Mouse (Mus musculus) ovary, adult 18-20 months (tissue): Measurements from ENCODE around the gene Arl6ip5.
"Not testable (repeated sequence)": the region's sequence is repeated elsewhere in the genome, so short reads cannot be mapped to it uniquely, and the experiment has no call there.

ENCODE experiments used
- DNase-seq: peaks from one replicate; pipeline ENCODE4 v3.0.0; 2022; ENCODE audit warnings: low spot score, mixed read lengths

Arl6ip5 gene

DNA sequence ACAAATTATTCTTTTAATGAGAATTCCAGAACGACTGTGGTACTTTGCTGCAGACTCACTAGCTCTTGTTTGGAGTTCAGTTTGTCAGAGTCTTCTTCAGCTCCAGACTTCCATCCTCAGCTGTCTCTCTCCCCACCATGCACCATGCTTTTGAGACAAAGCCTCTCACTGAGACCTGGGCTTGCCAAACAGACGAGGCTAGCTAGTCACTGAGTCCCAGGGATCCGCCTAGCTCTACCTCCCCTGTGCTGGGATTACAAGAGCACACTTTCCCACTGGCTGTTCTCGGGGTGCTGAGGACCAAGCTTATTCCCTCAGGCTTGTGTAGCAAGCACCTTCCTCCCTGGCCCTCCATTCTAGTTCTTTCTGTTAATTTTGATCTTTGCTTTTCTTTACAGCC, 13.1 kb downstream of the Arl6ip5 start:
- DNase-seq: no peak

DNA sequence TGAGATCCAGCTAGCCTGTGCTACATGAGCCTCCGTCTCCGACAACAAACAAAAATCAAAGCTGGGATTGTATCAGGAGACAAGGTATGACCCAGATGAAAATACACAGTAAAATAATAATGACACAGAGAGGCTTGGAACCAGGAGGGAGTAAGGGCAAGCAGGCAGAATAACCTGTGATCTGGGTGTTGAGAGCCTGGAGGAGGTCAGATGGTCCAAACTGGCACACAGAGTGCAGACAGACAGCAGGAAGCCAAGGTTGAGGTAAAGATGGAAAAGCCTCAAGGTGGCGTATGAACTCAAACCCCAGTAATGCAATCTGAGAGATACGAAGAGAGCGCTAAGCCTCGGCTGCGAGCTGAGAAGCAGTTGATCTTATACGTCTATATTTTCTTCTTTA, 14.0 kb downstream of the Arl6ip5 start:
- DNase-seq: no peak

DNA sequence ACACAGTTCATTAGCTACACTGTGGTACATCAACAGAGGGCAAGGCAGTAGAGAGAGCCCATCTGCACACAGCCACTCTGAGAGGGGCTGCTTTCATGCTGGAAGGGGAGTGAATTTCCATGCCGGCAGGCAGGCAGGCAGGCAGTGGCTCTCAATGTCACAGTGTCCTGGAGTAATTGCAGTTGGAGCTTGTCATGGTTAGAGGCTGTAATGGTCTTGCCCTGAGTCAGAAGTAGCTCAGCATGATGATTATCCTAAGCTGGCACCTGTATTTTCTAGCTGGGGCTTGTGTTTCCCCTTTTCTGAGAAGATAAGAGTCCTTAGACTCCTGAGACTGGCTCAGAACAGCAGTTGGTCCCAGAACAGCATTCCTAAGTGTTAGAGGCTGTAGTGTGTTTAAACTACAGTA, 15.6 kb downstream of the Arl6ip5 start:
- no peak for DNase-seq

DNA sequence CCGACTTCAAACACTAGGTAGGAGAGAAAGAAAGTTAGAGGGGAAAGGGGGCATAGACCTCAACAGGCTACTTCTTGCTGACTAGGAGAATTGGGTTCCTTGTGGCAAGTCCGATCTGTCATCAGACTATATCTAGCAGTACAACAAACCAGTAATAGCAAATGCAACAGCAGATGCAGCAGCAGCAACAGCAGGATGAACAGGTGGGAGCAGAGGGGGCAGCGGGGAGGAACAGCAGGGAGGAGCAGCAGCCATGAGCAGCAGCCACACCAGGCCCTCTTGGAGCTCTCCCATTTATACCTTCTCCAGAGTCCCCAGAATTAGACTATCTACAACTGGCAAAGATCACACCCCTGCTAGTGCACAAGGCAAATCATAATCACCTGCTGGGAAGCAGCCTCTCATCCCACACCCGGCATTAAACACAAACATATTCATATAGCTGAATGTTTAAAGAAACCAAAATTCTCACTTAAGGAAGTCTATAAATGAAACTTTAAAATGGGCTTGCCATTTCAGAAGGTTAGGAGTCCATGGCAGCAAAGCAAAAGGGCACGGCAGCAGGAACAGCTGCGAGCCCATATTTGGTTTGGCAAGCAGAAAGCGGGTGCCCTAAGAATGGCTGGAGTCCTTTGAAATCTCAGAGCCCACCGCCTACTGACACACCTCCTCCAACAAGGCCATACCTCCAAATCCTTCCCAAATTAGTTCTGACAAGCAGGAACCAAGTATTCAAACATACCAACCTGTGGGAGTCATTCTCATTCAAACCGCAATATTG, 16.8 kb downstream of the Arl6ip5 start:
- no peak for DNase-seq

DNA sequence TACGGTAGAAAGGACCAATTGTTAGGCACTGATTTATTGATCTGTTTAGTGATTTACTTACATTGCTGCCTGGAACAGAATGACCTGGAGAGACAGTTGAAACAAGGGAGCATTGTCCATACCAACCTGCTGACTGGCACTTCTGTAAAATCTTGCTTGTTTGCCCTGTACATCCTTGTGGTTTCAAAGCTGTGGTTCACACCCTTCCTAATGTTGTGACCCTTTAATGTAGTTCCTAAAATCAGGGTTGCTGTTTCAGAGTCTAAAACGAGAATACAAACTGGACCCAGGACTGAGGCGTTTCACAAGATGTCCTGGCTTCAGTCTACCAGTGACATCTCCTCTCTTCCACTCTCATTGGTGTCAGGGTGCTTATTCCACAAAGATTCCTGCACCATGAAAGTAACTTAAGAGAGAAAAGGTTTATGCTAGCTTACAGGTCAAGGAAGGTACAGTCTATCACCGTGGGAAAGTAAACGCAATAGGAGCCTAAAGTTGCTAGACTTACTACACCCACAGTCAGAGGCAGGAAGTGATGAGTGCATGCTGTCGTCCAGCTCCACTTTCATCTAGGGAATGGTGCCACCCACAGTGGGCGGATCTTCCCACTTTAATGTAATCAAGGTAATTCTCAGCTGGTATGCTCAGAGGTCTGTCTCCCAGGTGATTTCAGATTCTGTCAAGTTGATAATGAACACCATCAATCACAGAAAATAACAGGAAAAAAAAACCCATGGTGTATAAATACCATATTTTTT, 24.6 kb downstream of the Arl6ip5 start:
- DNase-seq: no peak

DNA sequence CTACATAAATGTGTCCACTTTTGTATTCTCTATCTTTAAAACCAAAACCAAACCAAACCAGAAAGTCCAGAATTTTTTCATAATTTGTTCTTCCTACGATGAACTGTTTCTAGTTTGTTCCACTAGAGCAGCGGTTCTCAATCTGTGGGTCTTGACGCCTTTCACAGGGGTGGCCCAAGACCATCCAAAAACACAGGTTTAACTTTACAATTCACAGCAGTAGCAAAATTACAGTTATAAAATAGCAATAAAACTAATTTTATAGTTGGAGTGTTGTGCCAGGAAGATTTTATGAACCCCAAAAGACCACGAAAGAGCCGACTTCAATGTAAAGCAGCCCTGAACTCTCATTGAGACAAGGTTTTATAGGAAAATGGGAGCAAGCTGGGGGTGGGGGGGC, 25.6 kb downstream of the Arl6ip5 start:
- DNase-seq: no peak

DNA sequence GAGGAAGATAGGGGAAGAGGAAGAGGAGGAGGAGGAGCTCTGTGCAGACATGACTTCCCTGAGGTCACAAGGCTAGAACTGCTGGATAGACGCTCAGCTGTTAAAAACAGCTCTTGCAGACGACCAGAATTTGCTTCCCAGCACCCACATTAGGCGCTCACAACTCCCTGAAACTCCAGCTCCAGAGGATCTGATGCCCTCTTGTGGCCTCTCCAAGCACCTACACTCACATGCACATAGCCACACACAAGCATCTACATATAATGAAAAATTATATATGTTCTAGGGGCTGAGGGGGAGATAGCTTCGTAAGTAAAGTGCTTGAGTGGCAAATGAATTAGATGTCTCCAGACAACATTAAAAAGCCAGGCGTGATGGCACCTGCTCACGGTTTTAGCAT, 28.9 kb downstream of the Arl6ip5 start:
- DNase-seq: no peak

DNA sequence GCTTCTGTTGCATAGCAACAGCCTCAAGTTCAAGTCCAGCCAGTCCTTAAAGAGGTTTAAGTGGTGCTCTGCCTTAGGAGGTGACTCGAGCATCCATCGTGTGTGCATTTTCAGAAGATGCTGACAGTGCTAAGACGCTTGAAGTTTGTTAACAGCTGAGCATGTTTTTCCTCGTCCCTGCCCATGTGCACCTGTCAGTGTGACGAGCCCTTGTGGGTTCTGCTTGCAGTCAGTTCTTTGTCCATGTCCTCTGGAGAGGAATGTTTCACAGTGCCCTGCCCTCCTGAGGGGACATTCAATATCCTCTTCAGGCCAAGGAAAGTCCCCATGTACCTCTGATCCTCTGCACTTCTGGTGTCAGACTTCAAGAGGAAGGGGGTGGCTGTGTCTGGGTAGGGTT, 29.6 kb downstream of the Arl6ip5 start:
- no peak for DNase-seq

DNA sequence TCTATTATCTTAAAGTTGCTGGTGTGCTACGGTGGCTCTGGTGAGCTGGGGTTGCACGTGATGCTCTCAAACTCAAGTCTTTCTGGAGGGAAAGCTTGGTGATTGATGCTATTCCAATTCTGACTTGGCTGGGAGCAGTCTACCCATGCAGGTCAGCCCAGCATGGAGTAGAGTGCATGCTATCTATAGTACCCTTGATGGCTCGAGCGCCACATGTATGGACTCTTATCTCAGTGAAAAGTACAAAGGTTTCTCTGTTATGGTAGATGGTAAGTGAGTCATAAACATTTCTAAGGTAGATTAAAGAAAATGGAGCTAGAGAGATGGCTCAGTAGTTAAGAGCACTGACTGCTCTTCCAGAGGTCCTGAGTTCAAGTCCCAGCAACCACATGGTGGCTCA, 32.0 kb downstream of the Arl6ip5 start:
- no peak for DNase-seq

DNA sequence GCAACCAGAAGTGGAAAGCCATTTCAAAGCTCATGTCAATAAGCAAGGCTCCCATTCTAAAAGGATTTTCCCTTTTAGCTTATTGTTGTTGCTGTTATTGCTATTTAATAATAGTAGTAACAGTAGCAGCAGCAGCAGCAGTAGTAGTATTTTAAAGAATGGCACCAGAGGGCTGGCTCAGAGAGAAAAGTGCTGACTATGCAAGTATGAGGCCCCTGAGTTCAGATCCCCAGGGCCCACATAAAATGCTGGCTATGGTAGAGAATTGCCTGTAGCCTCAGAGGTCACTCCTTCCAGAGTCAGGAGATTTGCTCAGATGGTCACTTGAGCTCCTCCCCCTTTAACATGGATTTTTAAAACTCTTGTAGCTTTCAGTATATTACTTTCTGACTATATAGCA, 34.7 kb downstream of the Arl6ip5 start:
- DNase-seq: no peak

DNA sequence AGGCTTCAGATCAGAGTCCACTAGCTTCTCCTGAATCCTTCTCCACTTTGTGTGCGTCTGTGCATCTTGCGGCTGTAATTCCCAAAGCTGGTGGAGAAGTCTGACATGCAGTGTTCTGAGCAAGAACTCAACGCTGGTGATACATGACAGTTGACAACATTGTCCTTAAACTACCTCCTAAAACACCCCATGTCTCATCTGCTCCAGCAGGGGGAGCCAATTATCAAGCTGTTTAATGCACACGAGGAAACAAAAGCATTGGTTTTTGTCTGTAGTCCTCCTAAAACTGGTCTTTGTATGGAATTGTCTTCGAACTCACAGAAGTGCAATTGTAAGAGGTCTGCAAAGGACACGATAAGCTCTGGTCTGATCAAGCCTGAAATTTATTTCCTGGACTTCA, 40.5 kb downstream of the Arl6ip5 start:
- DNase-seq: peak; percentile 19

DNA sequence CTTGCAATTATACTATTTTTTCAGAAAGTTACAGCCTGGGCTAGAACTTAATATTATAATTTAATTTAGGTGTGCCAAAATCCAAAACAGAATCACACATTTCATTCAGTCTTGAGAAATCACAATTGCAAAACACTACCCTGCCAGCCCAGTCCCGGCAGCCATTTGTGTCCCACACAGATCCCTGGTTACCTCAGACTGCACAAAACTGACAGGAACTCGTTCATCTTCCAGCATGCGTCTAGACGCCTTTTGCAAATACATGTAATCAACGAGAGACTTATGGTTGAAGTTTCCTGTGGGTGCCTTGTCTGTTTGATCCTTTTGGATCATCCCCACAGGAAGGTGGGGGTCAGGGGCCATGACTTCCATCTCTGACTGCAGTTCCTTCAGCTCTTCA, 41.6 kb downstream of the Arl6ip5 start:
- no peak for DNase-seq

DNA sequence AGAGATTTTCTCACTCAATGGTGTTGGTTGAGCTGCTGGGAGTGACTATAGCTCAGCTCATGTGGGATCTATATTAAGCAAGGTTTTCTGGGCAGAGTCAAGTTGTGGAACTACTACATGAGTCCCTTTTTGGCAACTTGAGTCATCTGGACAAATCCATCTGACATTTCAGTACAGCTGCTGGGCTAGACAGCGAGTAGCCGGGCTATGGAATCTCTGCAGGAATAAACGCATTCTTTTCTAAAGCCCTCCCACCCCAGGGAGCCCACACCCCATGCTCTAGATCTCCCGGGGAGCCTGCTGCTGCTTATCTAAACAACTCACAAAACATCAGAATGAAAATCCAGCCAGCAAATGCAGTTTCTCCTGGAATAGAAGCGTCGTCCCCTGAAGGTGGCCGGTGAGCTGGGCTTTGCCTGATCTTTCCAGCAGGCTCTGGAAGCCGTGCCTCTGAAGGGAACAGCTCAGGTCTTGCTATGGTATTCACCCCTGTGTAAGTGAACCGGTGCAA, 42.3 kb downstream of the Arl6ip5 start, which contains the start of gene Lmod3:
Lmod3 (minus strand) TSS at position 49 of the 511 bp plus-strand sequence.
- DNase-seq: no peak

DNA sequence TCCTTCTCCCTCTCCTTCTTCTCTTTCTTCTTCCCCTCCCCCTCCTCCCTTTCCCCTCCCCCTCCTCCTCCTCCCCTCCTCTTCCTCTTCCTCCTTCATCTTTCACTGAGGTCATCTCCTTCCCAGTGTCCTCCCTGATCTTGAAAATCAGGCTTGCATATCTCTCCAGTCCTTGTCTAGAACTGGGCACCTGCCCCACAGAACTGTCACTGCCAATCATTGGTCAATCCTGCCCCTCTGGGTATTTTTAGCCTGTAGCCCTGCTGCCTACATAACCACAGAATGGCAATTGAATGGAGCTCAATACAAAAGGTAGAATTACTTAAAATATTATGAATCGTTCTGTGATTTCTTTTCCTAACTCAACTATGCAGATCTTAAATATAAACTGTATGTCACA, 48.0 kb downstream of the Arl6ip5 start:
- no peak for DNase-seq

DNA sequence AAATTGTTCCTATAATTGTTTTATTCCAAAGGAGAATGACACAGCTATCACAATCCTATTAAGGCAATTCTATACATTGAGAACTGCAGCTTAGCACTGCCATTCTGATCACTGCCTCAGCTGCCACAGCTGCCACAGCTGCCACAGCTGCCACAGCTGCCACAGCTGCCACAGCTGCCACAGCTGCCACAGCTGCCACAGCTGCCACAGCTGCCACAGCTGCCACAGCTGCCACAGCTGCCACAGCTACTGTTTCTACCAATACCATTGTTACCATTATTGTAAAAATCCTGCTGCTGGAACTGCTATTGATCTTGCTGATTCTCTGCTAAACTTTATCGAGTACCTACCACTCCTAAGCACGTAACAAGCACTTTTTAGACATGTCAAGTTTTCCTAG, 49.4 kb downstream of the Arl6ip5 start:
- not testable (repeated sequence) for DNase-seq

DNA sequence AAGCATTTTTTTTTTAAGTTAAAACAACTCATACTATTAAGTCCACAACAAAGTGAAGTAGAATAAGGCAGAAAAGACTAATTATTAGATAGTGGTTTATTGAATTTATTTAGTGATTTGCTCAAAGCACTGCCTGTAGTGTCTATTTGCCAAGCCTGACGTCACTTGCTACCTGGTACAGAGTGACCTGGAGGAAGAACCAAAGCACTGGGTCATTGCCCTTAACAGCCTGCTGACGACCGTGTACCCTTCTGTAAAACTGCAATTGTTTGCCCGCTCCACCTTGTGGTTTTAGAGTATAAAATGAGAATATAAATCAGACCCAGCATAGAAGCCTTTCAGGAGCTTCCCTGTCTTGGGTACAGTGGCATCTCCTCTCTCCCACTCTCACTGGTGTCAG, 51.7 kb downstream of the Arl6ip5 start:
- DNase-seq: no peak

DNA sequence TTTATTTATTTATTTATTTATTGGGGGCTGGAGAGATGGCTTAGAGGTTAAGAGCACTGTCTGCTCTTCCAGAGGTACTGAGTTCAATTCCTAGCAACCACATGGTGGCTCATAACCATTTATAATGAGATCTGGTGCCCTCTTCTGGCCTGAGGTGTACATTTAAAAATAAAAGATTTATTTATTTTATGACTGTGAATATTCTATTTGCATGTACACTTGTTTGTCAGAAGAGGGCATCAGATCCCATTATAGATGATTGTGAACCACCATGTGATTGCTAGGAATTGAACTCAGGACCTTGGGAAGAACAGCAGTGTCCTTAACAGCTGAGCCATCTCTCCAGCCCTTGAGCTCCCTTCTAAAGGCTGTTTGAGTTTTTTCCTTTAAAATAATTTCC, 53.3 kb downstream of the Arl6ip5 start:
- DNase-seq: not testable (repeated sequence)

DNA sequence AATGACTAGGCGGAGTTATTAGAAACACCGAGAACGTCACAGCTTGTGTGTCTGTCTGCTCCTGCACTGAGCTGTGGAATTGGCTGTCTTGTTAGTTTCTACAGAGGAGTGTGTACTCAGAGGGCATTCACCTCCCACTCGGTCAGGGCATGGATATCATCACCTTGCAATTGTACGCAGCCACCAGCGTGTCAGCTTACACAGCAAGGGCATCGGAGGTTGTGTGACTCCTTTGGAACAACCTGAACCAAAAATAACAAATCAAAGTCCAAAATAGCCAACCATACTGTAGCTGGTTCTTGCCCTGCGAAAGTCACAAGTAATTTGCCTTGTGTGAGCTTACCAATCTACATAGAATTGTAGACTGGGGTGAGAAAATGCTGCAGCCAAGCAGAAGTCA, 54.8 kb downstream of the Arl6ip5 start:
- DNase-seq: no peak

DNA sequence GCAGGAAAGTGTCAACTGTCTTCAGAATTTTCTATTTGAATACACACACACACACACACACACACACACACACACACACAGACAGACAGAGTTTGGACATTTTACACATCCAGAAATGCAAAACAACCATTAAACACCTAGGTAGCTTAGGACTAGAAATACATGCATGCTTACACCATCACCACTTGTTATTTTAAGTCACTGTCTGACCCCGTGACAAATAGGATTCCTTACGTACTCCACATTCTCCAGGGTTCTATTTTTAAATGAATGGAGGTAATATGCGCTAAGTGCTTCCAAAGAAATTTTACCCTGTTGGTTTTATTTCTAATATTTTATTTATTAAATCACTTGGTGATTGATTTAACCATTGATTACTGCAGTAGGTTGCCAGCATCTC, 55.2 kb downstream of the Arl6ip5 start:
- no peak for DNase-seq

DNA sequence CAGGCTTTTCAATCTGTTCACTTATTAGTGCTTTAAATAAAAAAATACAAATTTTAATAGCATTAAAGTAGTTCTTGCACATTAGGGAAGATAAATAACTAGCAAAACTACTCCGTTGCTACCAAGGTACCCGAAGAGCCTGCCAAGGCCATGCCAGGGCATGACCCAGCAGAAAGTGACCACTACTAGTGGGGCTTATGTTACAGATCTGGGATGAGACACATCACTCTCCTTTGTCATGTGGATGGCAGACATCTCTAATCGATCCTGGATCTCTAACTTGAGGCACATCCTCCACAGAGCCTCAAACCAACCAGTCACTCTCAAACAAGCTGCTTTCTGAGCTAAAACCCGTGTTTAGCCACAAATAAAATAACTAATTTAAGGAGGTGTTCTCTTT, 56.2 kb downstream of the Arl6ip5 start:
- no peak for DNase-seq

DNA sequence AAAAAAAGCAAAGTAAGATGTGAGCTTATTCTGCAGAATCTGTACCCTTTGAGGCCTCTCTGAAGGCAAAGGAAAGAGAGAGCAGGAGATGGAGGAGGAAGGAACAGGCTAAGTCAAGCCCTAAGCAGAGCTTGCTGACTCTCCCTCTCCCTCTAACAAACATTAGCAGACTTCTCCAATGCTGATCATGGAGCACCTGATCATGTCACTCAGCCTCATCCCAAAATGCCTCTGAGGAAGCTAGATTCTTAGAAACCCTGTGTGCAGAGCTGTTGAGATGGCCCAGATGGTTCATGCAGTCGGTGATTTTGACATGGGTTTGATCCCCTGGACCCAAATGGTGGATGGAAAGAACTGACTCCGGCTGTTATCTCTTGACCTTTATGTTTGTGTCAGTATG, 56.6 kb downstream of the Arl6ip5 start:
- no peak for DNase-seq

DNA sequence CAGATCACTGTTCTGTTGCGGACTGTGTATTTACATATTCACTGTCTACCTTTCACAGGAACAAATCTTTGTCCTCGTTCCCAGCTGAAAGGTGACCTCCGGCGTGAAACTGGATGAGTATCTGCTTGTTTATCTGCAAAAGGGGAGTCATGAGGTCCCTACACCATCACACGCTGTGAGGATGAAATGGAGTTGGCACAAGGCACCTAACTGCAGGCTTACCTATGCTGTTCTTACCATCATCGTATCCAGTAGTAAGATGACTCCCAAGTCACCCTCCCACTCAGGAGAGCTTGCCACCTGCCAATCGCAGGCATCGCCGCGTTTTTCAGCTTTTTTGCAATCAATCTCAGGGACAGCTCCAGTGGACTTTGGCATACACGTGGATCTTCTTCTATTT, 59.1 kb downstream of the Arl6ip5 start:
- DNase-seq: no peak

DNA sequence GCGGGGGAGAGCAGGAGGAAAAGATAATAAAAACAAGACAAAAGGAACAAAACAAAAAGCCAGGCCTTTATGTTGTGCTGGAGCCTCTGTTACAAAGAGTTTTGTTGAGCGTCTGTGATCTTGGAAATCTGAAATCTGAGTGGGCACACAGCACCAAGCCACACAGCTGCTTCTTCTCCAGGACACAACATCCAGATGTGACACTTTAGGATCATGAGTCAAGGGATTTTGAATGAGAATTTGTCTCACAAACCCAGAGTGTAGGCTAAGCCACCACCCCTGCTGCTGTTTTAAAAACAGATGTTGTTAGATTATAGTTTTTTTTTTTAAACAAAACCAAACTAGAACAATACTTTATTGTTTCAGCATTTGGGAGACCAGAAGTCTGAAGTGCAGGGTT, 61.9 kb downstream of the Arl6ip5 start:
- DNase-seq: no peak
